Mouse (Mus musculus): ENCODE results near the gene Fcgr1. TPM values are rescaled to one million over a fixed set of nuclear protein-coding genes. Genes with fewer than 3 reads are reported as not detected.
"Not testable (repeated sequence)": the region's sequence is repeated elsewhere in the genome, so short reads cannot be mapped to it uniquely, and the experiment has no call there.

Fcgr1 gene
- polyA plus RNA-seq, 1 experiment: 1.7 TPM

DNA sequence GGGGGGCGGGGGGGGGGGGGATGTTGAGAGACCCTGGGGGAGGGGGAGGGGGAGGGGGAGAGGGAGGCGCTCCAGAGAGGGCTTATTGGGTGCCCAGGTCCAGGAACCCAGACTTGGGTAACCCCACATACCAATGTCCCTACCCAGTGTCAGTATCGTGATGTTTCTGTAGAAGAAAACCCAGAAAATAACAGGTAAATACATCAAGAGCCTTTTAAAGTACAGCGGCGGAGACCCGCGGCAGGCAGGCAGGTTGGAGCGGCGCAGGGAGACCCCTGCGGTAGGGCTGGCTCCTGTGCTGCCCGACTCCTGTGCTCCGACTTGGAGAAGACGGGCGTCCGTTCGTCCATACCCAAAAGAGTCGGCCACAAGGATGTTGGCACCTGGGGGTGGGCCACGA is 33.9 kb upstream of the Fcgr1 start:
- Histone ChIP-seq H3K27me3 (replicated peaks) (peaks cover 79% of the 10 kb centered on the region), H3K36me3 (replicated peaks; ENCODE audit: low read length) (no peaks in the 10 kb centered on the region), H3K4me3 (replicated peaks) (peak overlapping the region; percentile 86), H3K9me3 (peaks cover 7% of the 10 kb centered on the region; the same call in 1 of the 2 replicates), H3K4me1 (peaks cover 35% of the 10 kb centered on the region)
- TF ChIP-seq FLI1 (IDR thresholded peaks at IDR 0.05; ENCODE audit: low read length): no peak
- no peak for TF ChIP-seq GATA1 (IDR thresholded peaks at IDR 0.05; ENCODE audit: borderline replicate concordance, low read length)

DNA sequence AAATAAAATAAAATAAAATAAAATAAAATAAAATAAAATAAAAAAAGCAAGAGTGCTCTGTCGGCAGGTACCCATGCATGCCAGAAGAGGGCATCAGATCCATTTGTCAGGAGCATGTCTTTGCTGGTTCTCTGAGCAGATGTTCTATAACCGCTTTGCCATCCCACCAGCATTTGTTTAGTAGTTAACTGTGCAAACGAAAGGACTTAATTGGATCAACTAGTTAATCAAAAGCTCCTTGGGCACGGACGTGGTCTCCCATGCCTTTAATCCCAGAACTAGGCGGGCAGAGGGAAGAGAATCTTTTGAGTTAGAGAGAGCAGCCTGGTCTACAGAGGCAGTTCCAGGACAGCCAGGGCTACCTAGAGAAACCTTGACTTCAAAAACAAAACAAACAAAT is 33.4 kb upstream of the Fcgr1 start:
- no peaks in the 10 kb centered on the region for H3K36me3 ChIP-seq (replicated peaks; ENCODE audit: low read length)
- peaks cover 11% of the 10 kb centered on the region; the same call in 1 of the 2 replicates for H3K9me3 ChIP-seq
- H3K27me3 ChIP-seq (replicated peaks): peaks cover 79% of the 10 kb centered on the region
- peaks cover 30% of the 10 kb centered on the region for H3K4me1 ChIP-seq
- peak overlapping the region; percentile 54 for H3K4me3 ChIP-seq (replicated peaks)
- TF ChIP-seq FLI1 (IDR thresholded peaks at IDR 0.05; ENCODE audit: low read length) (no peak), GATA1 (IDR thresholded peaks at IDR 0.05; ENCODE audit: borderline replicate concordance, low read length) (no peak)

DNA sequence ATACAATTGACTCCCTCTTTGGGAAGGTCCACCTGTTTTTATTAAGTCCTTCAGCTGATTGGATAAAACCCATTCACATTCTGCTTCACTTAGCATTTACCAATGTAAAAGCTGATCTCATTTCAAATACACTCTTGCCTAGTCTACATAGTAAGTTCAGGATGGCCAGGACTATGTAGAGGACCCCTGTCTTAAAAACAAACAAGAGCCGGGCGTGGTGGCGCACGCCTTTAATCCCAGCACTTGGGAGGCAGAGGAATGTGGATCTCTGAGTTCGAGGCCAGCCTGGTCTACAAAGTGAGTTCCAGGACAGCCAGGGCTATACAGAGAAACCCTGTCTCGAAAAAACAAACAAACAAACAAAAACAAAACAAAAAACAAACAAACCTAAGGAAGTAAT is 30.0 kb upstream of the Fcgr1 start:
- H3K27me3 ChIP-seq (replicated peaks): peaks cover 60% of the 10 kb centered on the region
- not testable (repeated sequence) for H3K36me3 ChIP-seq (replicated peaks; ENCODE audit: low read length); H3K4me3 ChIP-seq (replicated peaks)
- peaks cover 24% of the 10 kb centered on the region for H3K4me1 ChIP-seq
- H3K9me3 ChIP-seq: peaks cover 18% of the 10 kb centered on the region

DNA sequence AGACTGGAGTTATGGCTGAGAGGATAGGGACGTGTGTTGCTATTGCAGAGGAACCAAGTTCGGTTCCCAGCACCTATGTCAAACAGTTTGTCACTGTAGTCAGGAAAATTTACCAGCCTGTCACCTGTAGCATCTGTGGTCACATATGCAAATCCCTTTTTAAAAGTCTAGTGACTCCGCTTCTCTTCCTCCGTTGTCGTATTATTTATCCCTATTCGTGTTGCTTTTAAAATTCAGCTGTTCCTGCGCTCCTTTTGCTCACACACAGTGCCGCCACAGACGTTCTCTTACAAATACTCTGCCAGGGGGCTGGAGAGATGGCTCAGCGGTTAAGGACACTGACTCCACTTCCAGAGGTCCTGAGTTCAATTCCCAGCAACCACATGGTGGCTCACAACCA is 28.8 kb upstream of the Fcgr1 start:
- no peak for TF ChIP-seq GATA1 (IDR thresholded peaks at IDR 0.05; ENCODE audit: borderline replicate concordance, low read length)
- no peak for TF ChIP-seq FLI1 (IDR thresholded peaks at IDR 0.05; ENCODE audit: low read length)
- Histone ChIP-seq H3K27me3 (replicated peaks) (peaks cover 54% of the 10 kb centered on the region), H3K36me3 (replicated peaks; ENCODE audit: low read length) (no peaks in the 10 kb centered on the region)

DNA sequence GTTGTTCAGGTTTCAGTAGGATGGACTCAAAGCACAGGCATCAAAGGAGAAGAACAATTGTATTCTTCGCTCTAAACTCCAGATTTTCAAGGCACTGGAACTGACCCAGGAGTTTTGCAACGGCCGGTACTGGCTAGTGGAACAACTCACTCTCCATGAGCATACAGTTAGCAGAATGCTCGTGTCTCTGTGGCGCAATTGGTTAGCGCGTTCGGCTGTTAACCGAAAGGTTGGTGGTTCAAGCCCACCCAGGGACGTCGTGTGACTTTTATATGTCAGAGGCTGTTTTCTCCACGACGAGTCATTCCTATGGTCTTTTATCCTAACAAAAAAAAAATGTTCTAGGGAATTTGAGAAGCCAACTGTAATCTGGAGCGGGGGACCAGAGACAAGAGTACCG is 28.1 kb upstream of the Fcgr1 start:
- H3K27me3 ChIP-seq (replicated peaks): peaks cover 48% of the 10 kb centered on the region
- no peaks in the 10 kb centered on the region for H3K36me3 ChIP-seq (replicated peaks; ENCODE audit: low read length)
- peaks cover 24% of the 10 kb centered on the region for H3K9me3 ChIP-seq
- H3K4me1 ChIP-seq: peaks cover 9% of the 10 kb centered on the region
- no peak overlapping the region for H3K4me3 ChIP-seq (replicated peaks)
- TF ChIP-seq GATA1 (IDR thresholded peaks at IDR 0.05; ENCODE audit: borderline replicate concordance, low read length): no peak
- no peak for TF ChIP-seq FLI1 (IDR thresholded peaks at IDR 0.05; ENCODE audit: low read length)

More for the DNA sequence above, 28.8 kb upstream of the Fcgr1 start:
- peaks cover 24% of the 10 kb centered on the region for H3K9me3 ChIP-seq
- H3K4me1 ChIP-seq: peaks cover 15% of the 10 kb centered on the region
- no peak overlapping the region for H3K4me3 ChIP-seq (replicated peaks)

DNA sequence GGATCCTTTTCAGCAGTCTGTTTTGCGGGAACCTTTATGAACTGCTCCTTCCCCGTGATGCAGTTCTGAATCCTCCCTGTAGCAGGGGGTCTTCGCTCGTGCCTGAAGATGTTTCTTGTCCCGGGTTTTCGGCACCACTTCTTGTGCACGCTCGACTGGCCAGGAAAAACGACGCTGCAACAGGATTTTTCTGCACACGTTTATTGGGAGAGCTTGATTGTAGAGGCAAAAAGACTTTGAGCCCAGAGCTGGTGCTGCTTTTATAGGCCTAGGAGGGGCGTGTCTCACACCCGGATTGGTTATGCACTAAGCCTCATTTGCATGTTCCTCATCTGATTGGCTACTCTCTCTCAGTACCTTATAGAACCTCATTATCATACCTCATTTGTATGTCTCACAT is 26.2 kb upstream of the Fcgr1 start:
- H3K27me3 ChIP-seq (replicated peaks): peaks cover 31% of the 10 kb centered on the region
- H3K4me3 ChIP-seq (replicated peaks); H3K4me1 ChIP-seq; H3K36me3 ChIP-seq (replicated peaks; ENCODE audit: low read length): not testable (repeated sequence)
- H3K9me3 ChIP-seq: peaks cover 24% of the 10 kb centered on the region

DNA sequence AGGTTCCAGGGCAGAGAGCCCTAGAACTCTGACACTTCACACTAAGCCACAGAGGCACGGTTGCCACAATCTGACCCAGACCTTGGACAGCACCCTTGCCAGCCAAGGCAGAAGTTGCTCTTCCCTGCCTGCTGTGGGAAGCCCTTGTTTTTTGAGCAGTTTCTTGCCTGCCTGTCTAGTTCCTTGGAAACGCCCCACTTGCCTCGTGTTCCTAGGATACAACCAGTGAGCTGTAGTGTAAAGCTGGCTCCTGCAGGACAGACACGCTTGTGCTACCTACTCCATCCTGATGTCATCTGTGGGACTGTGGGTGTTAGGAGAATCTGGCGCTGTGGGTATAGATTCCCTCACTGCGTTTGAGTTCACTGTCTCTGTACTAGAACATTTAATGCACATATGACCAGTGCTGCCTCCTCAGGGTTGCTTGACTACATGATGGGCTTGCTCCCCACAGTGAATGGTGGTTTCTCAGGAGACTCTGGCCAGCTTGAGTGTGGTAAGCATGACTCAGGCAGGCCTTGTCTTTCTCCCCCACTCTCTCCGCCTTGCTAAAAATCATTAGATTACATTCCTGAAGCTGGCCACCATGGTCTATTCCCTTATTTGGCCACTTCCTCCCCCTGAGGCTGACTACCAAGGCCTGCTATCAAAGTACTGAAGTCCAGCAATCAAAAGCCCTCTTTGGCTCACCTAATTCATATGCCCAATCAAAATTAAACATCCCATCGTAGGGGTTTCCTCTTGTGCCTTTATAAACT is 18.8 kb upstream of the Fcgr1 start:
- Histone ChIP-seq H3K36me3 (replicated peaks; ENCODE audit: low read length) (no peaks in the 10 kb centered on the region), H3K9me3 (peaks cover 4% of the 10 kb centered on the region; the same call in 1 of the 2 replicates), H3K4me3 (replicated peaks) (no peak overlapping the region), H3K27me3 (replicated peaks) (peaks cover 17% of the 10 kb centered on the region), H3K4me1 (peaks cover 6% of the 10 kb centered on the region; the same call in 1 of the 2 replicates)
- no peak for TF ChIP-seq GATA1 (IDR thresholded peaks at IDR 0.05; ENCODE audit: borderline replicate concordance, low read length)
- no peak for TF ChIP-seq FLI1 (IDR thresholded peaks at IDR 0.05; ENCODE audit: low read length)

DNA sequence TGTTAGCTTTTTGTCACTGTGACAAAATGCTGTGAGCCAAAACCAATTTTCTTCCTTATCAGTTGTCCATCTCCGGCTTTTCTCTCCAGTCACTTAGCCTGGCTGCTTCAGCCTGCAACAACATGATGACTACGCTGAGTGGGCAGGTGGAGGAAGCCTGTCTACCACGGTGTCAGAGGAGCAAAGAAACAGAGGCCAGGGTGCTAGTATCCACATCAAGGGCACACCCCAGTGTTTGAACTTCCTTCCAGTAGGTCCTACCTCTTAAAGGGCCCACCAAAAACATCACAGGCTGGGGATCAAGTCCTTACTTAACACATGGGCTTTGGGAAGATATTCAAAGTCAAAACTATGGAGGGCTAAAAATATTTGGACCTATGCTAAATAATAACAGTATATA is 15.7 kb upstream of the Fcgr1 start:
- no peaks in the 10 kb centered on the region for H3K36me3 ChIP-seq (replicated peaks; ENCODE audit: low read length)
- H3K9me3 ChIP-seq: peaks cover 8% of the 10 kb centered on the region; the same call in 1 of the 2 replicates
- H3K4me3 ChIP-seq (replicated peaks): no peak overlapping the region
- TF ChIP-seq FLI1 (IDR thresholded peaks at IDR 0.05; ENCODE audit: low read length) (no peak), GATA1 (IDR thresholded peaks at IDR 0.05; ENCODE audit: borderline replicate concordance, low read length) (no peak)
- peaks cover 17% of the 10 kb centered on the region for H3K4me1 ChIP-seq
- peaks cover 39% of the 10 kb centered on the region for H3K27me3 ChIP-seq (replicated peaks)

DNA sequence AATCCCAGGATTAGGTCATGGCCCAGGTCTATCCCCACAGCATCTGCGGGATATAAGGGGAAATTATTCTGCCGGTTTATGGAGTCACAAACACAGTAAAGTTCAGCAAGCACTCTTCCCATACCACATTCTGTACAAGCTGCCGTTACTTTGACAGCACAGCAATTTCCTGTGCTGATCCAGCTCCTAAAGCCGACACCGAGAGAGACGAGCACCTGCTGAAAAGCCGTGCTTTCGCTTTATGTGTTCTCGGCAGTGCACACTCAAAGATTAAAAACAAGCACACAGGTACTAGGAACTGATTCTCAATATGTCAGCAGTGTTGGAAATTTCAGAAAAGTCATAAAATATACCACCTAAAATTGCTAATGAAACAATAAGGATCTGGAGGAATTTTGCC is 12.7 kb upstream of the Fcgr1 start:
- H3K4me1 ChIP-seq: peaks cover 14% of the 10 kb centered on the region
- H3K4me3 ChIP-seq (replicated peaks): peak overlapping the region; percentile 65
- no peak for TF ChIP-seq GATA1 (IDR thresholded peaks at IDR 0.05; ENCODE audit: borderline replicate concordance, low read length)
- TF ChIP-seq FLI1 (IDR thresholded peaks at IDR 0.05; ENCODE audit: low read length): no peak
- 0 out of 2 replicates have a peak, but pooled peaks cover 7% of the 10 kb centered on the region for H3K9me3 ChIP-seq
- no peaks in the 10 kb centered on the region for H3K36me3 ChIP-seq (replicated peaks; ENCODE audit: low read length)
- peaks cover 45% of the 10 kb centered on the region for H3K27me3 ChIP-seq (replicated peaks)

DNA sequence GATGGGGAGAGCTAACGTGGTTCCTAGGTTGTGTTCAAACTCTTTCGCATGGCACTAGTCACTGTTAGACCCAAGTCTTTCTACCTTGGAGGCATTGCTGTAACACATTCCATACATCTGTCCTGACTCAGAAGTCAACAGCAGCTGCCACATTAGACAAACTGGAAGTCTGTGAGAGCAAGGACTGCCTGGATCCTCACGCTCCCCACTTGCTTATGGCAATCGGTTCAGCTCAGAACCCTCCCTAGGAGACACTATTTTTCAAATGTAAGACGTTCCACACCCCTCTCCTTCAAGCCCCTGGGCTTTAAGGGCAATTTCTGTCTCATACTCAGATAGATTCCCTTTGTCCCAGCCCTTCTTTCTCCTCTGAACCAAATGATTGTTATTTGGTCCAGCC is 8.3 kb upstream of the Fcgr1 start:
- H3K9me3 ChIP-seq: 0 out of 2 replicates have a peak, but pooled peaks cover 7% of the 10 kb centered on the region
- no peaks in the 10 kb centered on the region for H3K36me3 ChIP-seq (replicated peaks; ENCODE audit: low read length)
- H3K4me1 ChIP-seq: peaks cover 25% of the 10 kb centered on the region
- no peak for TF ChIP-seq GATA1 (IDR thresholded peaks at IDR 0.05; ENCODE audit: borderline replicate concordance, low read length)
- TF ChIP-seq FLI1 (IDR thresholded peaks at IDR 0.05; ENCODE audit: low read length): no peak
- no peak overlapping the region for H3K4me3 ChIP-seq (replicated peaks)
- H3K27me3 ChIP-seq (replicated peaks): peaks cover 53% of the 10 kb centered on the region
